Mouse (Mus musculus): ENCODE results near the gene Ubr2. TPM values are rescaled to one million over a fixed set of nuclear protein-coding genes. Genes with fewer than 3 reads are reported as not detected.

Ubr2 gene
- total RNA-seq, 2 experiments from 2014 or later = 52.3 to 52.4 TPM

- no peak for DNase-seq (ENCODE audit: low spot score in 2 of 2)
Observed at GRCm38 (mm10) chr17:46885218-46885909, 125.0 kb downstream of the Ubr2 start.

GRCm38 (mm10) chr17:46884766-46885165, 125.6 kb downstream of the Ubr2 start:
- no peak for DNase-seq (ENCODE audit: low spot score in 2 of 2)

GRCm38 (mm10) chr17:46883107-46883506, 127.2 kb downstream of the Ubr2 start:
- DNase-seq (ENCODE audit: low spot score in 2 of 2) = no peak

GRCm38 (mm10) chr17:46881728-46882127, 128.6 kb downstream of the Ubr2 start:
- no peak for DNase-seq (ENCODE audit: low spot score in 2 of 2)

DNA sequence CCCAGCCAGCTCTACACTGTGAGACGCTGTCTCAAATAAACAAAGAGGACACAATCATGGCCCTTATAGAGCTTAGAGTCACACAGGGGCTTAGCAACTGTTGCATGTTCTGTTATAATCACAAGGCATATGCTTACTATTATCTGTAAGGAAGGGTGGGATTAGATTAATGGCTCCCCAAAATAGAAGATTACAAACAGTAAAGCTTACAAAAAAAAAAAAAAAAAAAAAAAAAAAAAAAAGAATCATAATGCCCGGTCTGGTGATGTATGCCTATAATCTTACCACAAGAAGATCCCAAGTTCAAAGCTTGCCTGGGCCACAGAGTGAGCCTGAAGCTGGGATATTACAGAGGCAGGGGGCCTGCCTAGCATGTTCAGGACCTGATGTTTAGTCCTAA, 130.0 kb downstream of the Ubr2 start:
- no peak for DNase-seq (ENCODE audit: low spot score in 2 of 2)

DNA sequence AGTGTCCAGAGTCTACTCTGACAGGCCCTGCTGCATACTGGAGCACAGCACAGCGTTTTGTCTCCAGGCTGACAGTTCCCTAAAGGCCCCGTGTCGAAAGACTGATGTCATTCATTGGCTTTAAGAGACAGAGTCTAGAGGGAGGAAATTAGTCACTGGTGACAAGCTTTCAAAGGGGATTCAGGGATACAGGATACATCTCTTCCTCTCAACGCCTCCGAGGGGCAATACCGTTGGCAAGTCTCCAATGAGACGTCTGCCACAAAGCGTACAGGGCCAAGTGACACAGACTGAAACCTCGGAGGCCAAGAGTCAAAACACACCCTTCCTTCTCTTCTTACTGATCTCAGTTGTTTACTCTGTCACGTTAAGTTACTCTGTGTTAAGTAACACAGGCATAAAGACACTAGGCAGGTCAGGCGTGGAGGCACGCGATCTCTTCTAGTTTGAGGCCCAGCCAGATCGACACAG, 130.5 kb downstream of the Ubr2 start:
- no peak for DNase-seq (ENCODE audit: low spot score in 2 of 2)

Other genes with a start within 250 kb of the Ubr2 start
- gene Ptcra, start 246.8 kb downstream of the Ubr2 start, total RNA-seq (2021) = under 1 TPM in 1 of 2 experiments, not detected in 1; 0.31 TPM
- gene 2310039H08Rik, start 237.9 kb downstream of the Ubr2 start, total RNA-seq (2021) = 10 to 100 TPM; 12.0 to 12.5 TPM
- gene Rpl7l1, start 227.9 kb downstream of the Ubr2 start, total RNA-seq (2021) = 10 to 100 TPM; 47.5 to 48.7 TPM
- gene Bicral, start 152.1 kb downstream of the Ubr2 start, total RNA-seq (2021) = 10 to 100 TPM; 38.6 to 43.7 TPM
- gene Tbcc, start 119.9 kb downstream of the Ubr2 start, total RNA-seq (2021) = 10 to 100 TPM; 36.4 to 38.2 TPM
- gene Prph2, start 100.1 kb downstream of the Ubr2 start, total RNA-seq (2021) = not detected

Measured in layer of hippocampus, postnatal 14 days (tissue).